Mouse (Mus musculus): ENCODE measurements around the gene Tbc1d23. TPM values are rescaled to one million over a fixed set of nuclear protein-coding genes. Genes with fewer than 3 reads are reported as not detected.
"Not testable (repeated sequence)": the region's sequence is repeated elsewhere in the genome, so short reads cannot be mapped to it uniquely, and the experiment has no call there.

Tbc1d23 gene
- total RNA-seq, 2 experiments from 2014 or later: 42.0 to 55.3 TPM

DNA sequence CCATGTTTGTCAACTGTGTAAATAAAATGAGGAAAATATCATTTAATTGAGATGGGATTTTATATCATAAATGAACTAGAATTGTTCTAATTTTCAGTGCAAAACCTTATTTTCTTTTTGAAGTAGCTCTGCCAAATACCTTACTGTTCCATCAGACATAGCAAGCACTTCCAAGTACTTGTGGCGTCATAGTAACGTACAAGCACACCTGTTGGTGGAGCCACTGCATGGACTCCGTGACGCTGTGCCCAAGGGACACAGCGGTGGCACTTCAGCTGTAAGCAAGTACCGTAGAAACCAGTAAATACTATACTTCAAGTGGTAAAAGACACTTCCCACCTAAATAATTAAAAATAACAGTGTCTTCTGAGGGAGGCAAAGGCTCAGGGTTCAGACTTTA is 10.9 kb downstream of the Tbc1d23 start:
- no peak for DNase-seq (ENCODE audit: low spot score in 2 of 2)

DNA sequence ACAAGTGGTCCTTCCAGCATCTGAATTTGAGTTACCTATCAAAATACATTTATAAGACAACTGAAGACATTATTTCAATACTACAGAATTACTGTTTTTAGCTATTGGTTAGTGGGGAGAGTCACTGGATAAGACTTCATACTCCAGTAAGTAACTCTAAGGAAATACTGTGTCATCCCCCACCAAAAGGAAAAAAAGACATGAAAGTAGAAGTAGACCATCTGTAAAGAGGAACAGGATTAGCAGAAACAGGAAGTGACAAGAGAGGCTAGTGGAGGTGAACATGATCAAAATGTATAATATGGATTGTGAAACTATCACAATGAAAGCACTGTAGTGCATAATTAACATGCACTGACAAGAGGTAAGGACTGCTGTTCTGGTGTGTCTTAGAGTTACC is 15.3 kb downstream of the Tbc1d23 start:
- no peak for DNase-seq (ENCODE audit: low spot score in 2 of 2)

DNA sequence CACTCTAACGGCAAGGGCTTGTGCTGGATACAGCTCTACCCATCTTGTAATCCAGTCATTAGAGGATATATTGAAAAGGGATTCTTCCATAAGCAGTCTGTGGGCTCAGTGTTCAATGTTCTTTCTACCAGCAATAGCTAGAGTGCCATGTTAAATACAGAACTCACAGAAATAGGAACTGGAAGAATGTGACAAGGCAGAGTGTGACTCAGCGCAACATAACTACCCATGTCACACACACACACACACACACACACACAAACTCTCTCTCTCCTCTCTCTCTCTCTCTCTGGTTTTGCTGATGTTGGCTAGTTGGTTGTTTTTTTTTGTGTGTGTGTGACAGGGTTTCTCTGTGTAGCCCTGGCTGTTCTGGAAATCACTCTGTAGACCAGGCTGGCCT is 20.3 kb downstream of the Tbc1d23 start:
- no peak for DNase-seq (ENCODE audit: low spot score in 2 of 2)

DNA sequence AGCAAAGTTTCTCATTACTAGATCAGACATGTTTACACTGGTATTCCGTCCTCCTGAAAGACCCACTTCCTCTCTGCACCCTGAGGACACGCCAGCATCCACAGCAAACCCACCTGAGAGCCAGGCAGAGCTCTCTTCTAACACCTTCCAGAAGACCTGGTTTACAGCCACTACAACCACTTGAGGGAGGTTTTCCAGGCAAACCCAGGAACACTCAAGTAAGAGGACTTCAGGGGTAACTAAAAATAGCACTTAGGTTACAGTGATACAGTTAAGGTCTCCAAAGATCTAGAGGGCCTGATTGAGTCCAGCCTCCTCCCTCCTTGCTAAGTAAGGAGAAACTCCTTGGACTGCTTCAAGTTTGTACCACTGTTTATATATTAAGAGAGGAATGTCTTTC is 23.0 kb downstream of the Tbc1d23 start:
- DNase-seq (ENCODE audit: low spot score in 2 of 2): no peak

DNA sequence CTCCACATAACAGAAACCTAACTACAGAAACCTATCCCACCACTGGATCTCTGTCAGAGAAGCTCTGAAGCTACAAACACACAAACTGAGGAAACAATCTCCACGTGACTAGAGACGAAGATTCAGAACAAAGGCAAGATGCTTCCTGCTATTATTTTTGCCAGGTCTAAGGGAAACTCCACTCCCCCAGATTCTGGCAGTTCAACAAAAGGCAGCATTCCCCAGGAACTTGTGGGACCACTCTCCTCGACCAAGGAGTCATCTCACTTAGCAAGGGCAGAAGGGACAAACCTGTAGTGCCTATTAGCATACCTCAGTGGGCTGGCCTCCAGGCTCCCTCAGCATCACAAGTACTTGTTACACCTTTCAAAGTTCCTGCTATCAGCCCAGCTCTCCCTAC is 34.0 kb downstream of the Tbc1d23 start:
- no peak for DNase-seq (ENCODE audit: low spot score in 2 of 2)

DNA sequence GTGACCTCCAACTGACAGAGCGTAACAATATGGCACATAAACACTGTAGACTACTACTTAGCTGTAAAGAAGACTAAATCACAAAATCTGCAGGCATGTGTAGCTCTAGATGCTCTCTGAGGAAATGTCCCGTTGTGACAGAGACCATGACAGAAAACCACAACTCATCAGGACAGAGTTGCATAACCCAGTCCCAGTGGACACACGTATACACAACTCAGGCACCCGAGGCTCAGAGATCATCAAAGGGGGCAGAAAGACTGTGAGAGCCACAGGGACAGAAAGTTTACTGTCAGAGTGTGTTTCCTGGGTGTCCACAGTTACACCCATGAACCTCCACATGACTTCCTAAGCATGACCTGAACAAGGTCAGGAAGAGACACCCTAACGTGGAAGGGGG is 34.7 kb downstream of the Tbc1d23 start:
- DNase-seq (ENCODE audit: low spot score in 2 of 2): no peak

DNA sequence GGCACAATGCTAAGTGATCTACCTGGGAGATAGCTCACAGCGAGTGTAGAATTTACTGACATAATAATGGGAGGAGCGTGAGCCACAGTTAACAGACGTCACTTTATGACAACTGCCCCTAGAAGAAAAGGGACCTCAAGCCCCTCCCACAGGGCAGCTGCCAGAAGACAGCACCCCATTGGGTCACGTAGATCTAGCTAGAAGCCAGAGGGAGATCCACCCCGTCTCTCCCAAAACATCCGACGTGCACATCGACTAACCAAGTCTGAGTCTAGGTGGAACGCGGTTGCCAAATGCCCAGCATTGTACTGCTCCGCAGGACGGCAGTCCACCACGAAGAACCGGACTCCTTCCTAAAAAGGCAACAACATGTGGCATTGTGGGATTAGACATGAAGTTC is 40.1 kb downstream of the Tbc1d23 start:
- no peak for DNase-seq (ENCODE audit: low spot score in 2 of 2)

DNA sequence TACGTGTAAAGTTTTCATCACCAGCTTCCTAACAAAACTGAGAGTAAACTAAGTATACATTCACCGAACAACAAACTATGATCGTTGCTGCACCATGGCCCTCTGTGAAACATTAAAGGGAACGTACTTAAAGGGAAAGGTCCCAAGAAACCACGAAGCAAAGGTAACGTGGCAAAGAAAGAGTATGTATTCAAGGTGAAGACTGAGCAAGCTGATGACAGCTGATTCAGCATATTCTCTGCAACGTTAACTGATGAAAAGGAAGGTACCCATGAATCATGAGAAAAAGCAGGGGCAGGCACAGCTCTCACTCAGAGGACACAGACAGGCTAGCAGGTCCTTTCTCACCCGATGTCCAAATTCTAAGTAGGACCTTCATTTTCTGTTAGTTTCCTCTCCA is 40.9 kb downstream of the Tbc1d23 start:
- DNase-seq (ENCODE audit: low spot score in 2 of 2): no peak

DNA sequence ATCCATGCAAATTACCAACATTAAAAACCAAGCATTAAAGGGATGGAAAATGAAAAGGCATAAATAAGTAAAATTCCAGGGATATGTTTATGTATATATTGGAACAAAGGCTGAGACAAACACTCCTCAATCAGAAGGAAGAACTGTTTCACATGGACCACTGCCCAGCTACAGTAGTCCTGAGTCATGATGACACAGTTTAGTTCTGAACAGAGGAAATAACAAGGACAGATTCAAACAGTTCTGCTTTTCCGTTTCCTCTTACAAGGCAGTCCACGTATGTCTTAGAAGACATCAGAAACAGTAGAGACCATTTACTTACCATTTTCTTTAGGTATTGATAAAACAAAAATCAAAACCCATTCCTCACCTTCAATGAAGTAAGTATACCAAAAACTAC is 41.8 kb downstream of the Tbc1d23 start:
- DNase-seq (ENCODE audit: low spot score in 2 of 2): no peak

DNA sequence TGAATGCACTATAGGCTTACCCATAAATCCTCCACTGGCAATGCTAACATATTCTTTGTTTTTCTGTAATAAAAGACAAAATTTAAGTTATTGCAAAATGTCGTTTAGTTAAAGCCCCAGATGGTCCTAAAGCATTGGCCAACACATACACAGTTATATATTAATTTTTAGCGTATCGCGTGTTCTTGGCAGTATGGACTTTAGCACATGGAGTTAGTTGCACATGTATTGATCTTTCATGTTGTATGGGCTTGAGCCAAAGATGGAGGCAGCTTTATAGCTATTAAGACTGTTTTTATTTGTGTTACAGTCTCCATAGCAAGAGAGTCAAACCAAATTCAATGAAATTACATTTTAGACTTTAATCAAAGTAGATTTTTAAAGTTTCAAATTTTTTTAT is 44.7 kb downstream of the Tbc1d23 start:
- no peak for DNase-seq (ENCODE audit: low spot score in 2 of 2)

DNA sequence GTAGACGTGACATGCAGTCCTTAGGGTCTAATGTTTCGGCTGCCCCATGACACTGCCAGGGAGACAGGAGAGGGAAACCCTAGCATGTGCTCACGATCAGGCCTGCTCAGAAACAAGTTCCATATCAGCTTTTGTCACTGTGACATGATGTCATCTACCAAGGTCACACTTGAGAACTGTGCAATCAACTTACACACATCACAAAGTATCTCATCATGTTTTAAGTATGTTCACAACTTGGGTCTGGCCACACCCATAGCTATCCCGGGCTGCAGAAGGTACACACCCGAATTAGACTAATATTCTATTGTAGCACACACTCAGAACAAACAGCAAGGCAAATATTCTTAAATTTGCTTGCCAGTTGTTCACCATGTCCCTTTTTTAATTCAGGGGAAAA is 49.3 kb downstream of the Tbc1d23 start:
- DNase-seq (ENCODE audit: low spot score in 2 of 2): no peak

DNA sequence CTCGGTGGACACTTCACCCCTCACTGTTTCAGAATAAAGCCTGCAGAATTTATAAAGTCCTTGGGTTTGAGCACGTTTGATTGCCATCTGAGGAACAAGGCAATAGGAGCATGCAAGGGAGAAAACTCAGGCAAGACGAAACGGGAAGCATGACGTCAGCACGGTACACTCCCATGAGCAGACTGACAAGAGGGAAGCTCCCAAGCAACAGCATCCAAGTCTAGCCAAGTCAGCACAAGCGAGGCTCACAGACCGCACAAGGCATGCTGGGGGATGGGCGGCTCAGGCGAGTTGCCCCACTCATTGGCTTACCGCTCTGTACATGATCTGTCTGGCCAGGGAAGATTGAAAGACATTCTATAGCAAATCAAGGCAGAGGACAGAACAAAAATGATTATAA is 50.1 kb downstream of the Tbc1d23 start:
- DNase-seq (ENCODE audit: low spot score in 2 of 2): peak; percentile 27 to 42

DNA sequence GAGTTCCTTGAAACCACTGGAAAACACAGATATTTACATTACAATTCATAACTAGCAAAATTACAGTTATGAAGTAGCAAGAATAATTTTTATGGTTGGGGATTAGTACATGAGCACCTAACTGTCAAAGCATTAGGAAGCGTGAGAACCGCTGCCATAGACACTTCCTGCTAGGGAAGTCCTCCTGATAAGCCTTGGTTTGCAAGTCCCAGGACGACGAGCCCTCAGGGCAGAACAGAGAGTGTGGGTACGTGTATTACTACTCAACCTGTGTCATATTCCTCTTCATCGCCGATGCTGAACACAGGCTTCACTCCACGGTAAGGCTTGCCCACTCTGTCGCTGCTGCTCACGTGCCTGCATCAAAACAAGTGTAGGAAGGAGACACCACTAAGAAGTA is 53.6 kb downstream of the Tbc1d23 start:
- no peak for DNase-seq (ENCODE audit: low spot score in 2 of 2)

DNA sequence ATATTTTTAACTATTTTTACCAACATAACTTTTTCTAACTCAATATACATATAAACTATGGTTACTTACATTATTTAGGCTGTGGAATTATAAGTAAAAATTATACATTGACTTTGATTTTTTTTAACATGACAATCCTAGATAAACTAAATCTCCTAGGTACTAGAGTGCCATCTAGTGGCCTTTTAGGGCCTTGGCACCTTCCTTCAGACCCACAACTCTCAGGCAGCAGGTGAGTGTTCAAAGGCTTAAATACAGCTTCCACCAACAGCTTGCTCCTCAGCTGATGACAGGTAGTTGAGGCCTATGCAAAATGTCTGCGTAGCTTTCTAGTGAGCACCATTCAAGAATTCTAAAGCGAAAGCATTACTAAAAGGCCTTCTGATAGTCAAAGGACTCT is 54.0 kb downstream of the Tbc1d23 start:
- peak; percentile 19 to 31 for DNase-seq (ENCODE audit: low spot score in 2 of 2)

DNA sequence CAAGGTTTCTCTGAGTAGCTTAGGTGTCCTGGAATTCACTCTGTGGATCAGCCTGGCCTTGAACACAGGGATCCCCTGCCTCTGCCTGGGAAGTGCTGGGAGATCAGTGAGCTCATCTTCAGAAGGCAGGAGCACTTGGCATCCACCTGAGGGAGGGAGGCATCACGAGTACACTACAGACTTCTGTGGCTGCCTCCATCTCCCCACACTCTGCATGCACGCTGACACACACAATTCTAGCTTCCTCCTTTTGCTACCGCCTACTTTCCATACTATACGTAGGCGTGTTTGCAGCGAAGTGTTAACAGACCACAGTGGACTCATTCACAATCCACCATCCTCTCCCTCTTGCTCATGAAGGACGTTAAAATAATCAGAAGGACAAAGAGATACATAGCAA is 55.0 kb downstream of the Tbc1d23 start:
- no peak for DNase-seq (ENCODE audit: low spot score in 2 of 2)

DNA sequence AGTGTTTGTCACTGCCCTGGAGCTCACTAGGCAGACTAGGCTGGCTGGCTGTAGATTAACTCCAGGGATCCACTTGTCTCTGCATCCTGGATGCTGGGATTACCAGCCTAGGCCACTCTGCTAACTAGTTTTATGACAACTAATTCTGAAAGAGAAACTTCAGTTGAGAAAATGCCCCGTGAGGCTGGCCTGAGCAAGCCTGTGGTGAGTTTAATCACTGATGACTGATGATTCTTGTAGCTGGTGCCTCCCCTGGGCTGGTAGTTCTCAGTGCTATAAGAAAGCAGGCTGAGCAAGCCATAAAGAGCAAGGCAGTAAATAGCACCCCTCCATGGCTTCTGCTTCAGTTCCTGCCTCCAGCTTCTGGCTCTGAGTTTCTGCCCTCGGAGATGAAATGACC is 55.6 kb downstream of the Tbc1d23 start:
- DNase-seq (ENCODE audit: low spot score in 2 of 2): no peak

DNA sequence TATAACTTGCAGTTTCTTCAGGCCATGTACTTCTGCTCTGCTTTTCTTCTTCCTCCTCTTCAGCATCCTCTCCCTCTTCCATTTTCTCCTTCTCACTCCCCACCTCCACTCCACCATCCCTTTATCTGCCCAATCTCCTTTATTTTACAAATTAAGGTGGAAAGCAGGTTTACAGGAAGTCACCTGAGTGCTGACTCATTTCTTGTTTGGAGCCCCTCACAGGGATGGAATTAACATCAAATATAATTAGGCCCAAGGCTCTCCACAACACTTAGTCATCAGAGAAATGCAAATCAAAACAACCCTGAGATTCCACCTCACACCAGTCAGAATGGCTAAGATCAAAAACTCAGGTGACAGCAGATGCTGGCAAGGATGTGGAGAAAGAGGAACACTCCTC is 56.8 kb downstream of the Tbc1d23 start:
- not testable (repeated sequence) for DNase-seq (ENCODE audit: low spot score in 2 of 2)

DNA sequence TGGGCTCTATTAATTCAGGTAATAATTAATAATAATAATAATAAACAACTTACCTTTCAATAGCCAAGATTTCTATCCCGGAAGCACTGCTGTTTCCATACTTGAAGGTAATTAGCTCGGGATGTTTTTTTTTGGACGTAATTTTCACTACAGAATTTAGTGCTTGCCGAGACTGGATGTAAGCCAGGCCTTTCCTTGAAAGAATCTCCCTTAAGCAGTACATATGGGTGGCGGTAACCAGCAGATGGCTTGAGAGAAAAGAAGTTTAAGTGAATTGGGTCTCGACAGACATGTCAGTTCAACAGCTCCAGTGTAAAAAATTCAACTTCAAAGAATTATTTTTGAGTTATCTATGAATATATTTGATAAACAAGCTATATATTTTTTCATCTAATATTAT is 59.7 kb downstream of the Tbc1d23 start:
- no peak for DNase-seq (ENCODE audit: low spot score in 2 of 2)

DNA sequence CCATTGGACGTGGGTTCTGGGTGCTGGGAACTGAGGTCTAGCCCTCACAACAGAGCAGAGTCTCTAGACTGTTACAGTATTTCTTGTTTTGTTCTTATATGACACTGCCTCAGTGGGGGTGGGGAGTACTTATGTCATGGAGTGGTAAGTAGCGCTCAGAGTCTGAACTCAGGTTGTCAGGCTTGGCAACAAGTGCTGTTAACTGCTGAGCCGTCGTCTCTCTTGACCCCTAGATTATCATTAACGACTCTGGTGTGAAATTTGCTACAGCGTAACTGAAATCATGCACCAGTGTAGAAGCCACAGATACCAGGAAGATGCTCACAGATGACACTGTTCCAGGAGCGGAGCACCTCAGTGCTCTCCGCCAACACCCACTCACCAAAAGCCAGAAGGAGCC is 60.1 kb downstream of the Tbc1d23 start:
- DNase-seq (ENCODE audit: low spot score in 2 of 2): no peak

DNA sequence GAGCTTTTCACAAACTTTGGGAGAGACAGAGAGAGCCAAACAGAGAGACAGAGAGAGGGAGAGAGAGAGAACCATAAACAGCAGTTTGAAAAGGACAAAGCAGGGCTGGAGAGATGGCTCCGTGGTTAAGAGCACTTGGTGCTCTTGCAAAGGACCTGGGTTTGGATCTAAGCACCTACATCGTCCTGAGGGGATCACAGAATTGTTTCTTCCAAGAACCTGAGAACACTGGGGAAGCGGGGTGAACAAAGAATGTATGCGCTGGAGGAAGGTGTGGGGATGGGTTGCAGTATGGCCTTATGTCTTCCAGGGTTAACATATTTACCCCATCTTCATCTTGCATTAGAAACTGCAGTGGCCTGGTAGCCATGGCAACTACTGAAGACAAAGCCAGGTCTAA is 63.1 kb downstream of the Tbc1d23 start:
- no peak for DNase-seq (ENCODE audit: low spot score in 2 of 2)

DNA sequence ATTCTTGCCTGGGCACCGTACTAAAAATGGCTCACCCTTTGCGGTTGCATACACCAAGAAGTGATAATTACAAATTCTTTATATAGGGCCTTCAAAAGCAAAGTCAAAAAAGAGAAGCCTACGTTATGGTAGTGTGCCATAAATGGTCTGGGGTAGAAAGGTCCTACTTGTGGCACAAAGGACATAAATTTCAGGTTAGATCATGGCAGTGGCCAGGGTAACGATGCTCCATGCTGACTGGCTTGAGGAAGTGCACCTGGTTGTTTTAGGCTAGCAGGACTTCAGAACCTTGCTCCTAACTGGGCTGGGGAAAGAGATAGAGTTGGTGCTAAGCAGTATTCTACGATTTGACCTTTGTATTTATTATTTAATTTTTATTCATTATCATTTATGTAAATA is 63.8 kb downstream of the Tbc1d23 start:
- no peak for DNase-seq (ENCODE audit: low spot score in 2 of 2)

DNA sequence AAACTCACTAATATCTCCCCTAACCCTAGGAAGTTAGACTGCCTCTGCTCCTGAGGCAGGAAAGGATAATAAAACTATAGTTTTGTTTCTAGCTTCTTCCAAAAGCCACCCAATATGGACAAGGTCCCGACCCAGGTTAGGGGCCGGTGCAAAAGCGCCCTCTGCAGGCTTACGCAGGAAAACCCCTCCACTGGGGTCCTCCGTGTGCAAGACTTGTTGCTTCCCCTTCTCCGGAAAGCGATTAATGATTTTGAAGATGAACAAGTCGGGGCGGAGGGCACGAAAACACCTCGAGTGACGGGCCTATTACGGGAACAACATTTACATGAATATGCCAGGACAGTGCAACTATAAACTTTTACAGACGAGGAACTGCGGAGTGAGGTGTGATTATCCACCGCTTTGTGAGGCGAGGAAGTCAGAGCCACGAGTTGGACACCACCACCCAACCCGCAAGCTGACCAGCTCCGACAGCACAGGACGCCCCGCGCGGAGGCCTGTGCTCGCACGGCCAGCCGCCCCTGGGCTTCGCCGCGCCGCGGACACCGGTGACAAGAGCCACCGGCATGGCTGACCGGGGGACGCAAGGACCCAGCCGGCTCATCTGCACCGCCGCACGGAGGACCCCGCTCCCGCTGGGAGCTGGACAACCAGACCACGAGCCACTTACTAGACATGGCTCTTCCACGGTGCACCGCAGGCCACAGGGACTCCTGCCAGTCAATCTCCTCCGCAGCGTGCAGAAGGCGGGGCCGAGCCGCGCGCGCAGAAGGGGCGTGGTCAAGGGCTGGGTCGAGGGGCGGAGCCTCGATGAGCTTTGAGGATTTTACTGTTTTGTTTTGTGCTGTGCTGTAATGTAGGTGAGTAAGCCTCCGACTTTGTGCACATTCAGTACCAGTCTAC is 64.4 kb downstream of the Tbc1d23 start, which contains the start of gene Nit2:
Nit2 (minus strand) TSS at position 731 of the 903 bp plus-strand sequence.
- peak; percentile 94 to 97 for DNase-seq (ENCODE audit: low spot score in 2 of 2)

DNA sequence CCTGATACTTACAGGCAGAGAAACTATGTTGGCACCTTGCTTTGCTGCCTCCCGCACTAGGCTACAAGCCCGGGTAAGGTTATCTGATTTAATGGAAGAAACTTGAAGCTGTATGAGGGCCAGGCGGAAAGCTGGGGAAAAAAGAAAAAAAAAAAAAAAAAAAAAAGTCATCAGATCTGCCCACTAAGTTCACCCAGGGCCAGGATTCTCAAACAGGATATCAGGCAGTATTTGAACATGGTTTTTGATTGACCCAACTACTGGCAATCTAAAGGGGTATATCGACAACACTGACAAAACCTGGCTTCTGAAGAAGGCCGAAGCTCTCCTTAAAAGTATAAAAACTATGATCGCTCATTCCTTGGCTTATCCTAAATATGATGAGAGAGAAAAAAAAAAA is 65.2 kb downstream of the Tbc1d23 start:
- DNase-seq (ENCODE audit: low spot score in 2 of 2): no peak
